Mouse (Mus musculus) liver, adult 2 months (tissue): Measurements from ENCODE around the gene Kcna6. TPM values are rescaled to one million over a fixed set of nuclear protein-coding genes. Genes with fewer than 3 reads are reported as not detected.

Experiments used
- DNase-seq: peaks from one replicate; pipeline ENCODE4 v3.0.0-alpha.2; 2011; ENCODE audit warnings: low read depth, low spot score; ENCODE audit errors: extremely low read depth
- H3K27ac ChIP-seq: fragments of 200-500 bp; replicated peaks from 2 replicates; pipeline ENCODE4 v1.5.1; 2012; ENCODE audit warnings: low read depth, mild to moderate bottlenecking, control low read depth, inconsistent platforms, low read length; ENCODE audit not compliant: insufficient read depth
- H3K27me3 ChIP-seq: fragments of 200-500 bp; 2 replicates; pipeline ENCODE4 v1.6.1; 2012; ENCODE audit warnings: mild to moderate bottlenecking, moderate library complexity, low read length, inconsistent platforms; ENCODE audit not compliant: control insufficient read depth, insufficient read depth
- H3K36me3 ChIP-seq: fragments of 200-500 bp; 2 replicates; pipeline ENCODE4 v1.6.1; 2012; ENCODE audit warnings: low read length, inconsistent platforms; ENCODE audit not compliant: control insufficient read depth, insufficient read depth
- H3K4me1 ChIP-seq: fragments of 200-500 bp; 2 replicates; pipeline ENCODE4 v1.6.1; 2011; ENCODE audit warnings: low read length; ENCODE audit not compliant: control insufficient read depth, insufficient read depth
- H3K4me3 ChIP-seq: fragments of 200-500 bp; 2 replicates; pipeline ENCODE4 v1.5.1; 2011; ENCODE audit warnings: low read depth, mild to moderate bottlenecking, control low read depth, low read length, moderate library complexity; ENCODE audit not compliant: insufficient read depth
- H3K79me2 ChIP-seq: fragments of 200-500 bp; 2 replicates; pipeline ENCODE4 v1.6.1; 2012; ENCODE audit warnings: inconsistent platforms, mild to moderate bottlenecking, low read length, moderate library complexity; ENCODE audit not compliant: control insufficient read depth, insufficient read depth
- H3K9ac ChIP-seq: fragments of 200-500 bp; 2 replicates; pipeline ENCODE4 v1.6.1; 2012; ENCODE audit warnings: low read depth, mild to moderate bottlenecking, control low read depth, inconsistent platforms, low read length
- CTCF ChIP-seq: fragments of 200-500 bp; IDR thresholded peaks from 2 replicates; pipeline ENCODE4 v1.5.1; 2011; ENCODE audit warnings: low read depth, low read length, control low read depth
- POLR2A ChIP-seq: fragments of 200-500 bp; IDR thresholded peaks from 2 replicates; pipeline ENCODE4 v1.6.1; 2011; ENCODE audit warnings: low read length, control low read depth; ENCODE audit not compliant: insufficient read depth; ENCODE audit errors: extremely low read depth
- WGBS: fragments of 180-500 bp; shearing (Covaris S2); methylation state at CpG from one replicate; pipeline ENCODE4 v1.1.7; 2018; 5-methylcytosine and 5-hydroxymethylcytosine counted together
- polyA plus RNA-seq: library from polyadenylated mRNA; depleted of rRNA; stranded (reverse); fragments of >200 nt; gene quantifications from 2 replicates; pipeline ENCODE4 v1.2.3, GENCODE M21; 2012
- total RNA-seq: library from RNA; depleted of rRNA; stranded (reverse); fragments of >200 nt; gene quantifications from 2 replicates; pipeline ENCODE4 v1.2.3, GENCODE M21; 2014

Kcna6 gene
- total and polyA plus RNA-seq, 2 experiments: 0.02 TPM; not detected in 1

DNA sequence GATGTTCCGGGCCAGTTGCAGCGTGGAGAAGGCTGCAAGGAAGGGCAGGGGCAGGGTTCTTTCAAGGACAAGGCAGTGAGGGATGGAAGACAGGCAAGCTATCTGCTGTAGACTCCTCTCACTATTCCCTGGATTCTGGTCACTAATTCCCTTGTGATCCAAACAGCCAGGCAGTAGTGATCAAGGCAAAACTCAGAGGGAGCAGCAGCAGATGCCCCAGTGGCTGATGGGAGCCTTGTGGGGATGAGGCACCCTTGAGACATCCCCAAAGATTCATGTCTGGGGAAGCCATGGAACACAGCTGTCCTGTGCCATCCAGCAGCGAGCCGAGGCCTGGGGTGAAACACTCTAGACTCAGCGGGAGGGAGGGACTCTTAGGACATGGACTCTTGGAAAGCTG, 40.5 kb downstream of the Kcna6 start:
- no peaks in the 10 kb centered on the region for H3K79me2 ChIP-seq
- no peak overlapping the region for H3K27ac ChIP-seq
- TF ChIP-seq POLR2A: no peak
- TF ChIP-seq CTCF: no peak
- whole genome bisulfite sequencing: 72% methylated on average over 5 of the region's 5 CpGs
- no peak overlapping the region for H3K9ac ChIP-seq
- H3K4me1 ChIP-seq: peaks cover 2% of the 10 kb centered on the region; the same call in 1 of the 2 replicates
- H3K36me3 ChIP-seq: no peaks in the 10 kb centered on the region
- no peak overlapping the region for H3K4me3 ChIP-seq
- H3K27me3 ChIP-seq: no peaks in the 10 kb centered on the region
- DNase-seq: no peak

DNA sequence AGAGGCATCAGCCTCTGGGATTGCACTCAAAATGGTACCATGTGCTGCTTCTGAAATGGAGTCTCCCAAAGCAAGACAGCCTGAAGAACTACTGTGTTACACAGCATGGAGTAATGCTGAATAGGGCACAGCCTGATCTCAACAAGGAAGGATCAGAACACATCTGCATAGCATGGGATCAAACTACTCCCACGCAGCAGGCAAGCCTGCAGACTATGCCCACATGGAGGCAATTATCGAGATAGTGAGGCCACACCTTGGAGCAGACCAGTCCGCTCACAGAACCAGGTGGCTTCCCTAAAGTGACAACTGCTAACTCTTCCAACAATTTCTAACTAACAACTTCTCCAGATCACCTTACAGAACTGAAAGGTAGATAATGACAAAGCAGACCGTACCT, 53.4 kb downstream of the Kcna6 start:
- TF ChIP-seq CTCF (no peak), POLR2A (no peak)
- WGBS: 80% methylated on average over 4 of the region's 4 CpGs

DNA sequence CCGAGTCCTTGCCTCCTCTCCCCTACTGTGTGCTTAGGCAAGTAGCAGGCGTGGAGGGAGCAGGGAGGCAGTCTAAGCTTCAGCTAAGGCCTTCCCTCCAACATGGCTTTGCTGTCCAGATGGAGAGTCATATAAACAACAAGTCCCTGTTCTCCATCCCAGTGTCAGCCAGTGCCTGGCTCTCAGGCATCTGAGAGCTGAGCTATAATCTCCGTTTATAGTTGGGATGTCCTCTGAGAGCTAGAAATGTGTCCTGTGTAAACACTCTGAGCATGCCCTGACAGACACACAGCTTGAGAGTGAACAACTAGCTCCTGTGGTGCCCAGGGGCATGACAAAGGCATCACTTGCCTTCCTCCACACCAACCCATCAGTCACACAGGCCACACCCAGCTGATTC, 55.3 kb downstream of the Kcna6 start:
- WGBS: 64% methylated on average over 3 of the region's 3 CpGs
- no peak overlapping the region for H3K4me3 ChIP-seq
- no peaks in the 10 kb centered on the region for H3K79me2 ChIP-seq
- no peak for TF ChIP-seq CTCF
- no peak for TF ChIP-seq POLR2A
- H3K27ac ChIP-seq: no peak overlapping the region
- H3K27me3 ChIP-seq: no peaks in the 10 kb centered on the region
- no peak for DNase-seq
- H3K4me1 ChIP-seq: no peaks in the 10 kb centered on the region
- H3K9ac ChIP-seq: no peak overlapping the region
- no peaks in the 10 kb centered on the region for H3K36me3 ChIP-seq

More for the DNA sequence above, 53.4 kb downstream of the Kcna6 start:
- no peaks in the 10 kb centered on the region for H3K36me3 ChIP-seq
- no peak overlapping the region for H3K9ac ChIP-seq
- no peaks in the 10 kb centered on the region for H3K27me3 ChIP-seq
- H3K4me1 ChIP-seq: no peaks in the 10 kb centered on the region
- DNase-seq: no peak
- H3K79me2 ChIP-seq: no peaks in the 10 kb centered on the region
- H3K27ac ChIP-seq: no peak overlapping the region
- H3K4me3 ChIP-seq: no peak overlapping the region

DNA sequence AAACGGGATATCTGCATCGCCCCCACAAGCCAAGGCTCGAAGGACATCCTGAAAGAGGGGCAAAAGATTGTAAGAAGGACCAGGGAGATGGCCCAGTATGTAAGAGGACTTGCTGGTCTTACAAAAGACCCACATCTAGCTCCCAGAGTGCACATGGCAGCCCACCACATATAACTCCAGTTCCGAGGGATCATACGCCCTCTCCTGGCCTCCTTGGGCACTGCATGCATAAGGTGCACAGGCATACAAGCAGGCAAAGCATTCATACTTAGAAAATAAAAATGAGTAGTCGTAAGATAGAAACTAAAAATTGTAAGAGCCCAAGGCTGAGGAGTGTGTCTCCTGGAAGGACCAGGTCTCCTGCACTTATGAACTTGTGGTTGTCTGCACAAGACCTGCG, 61.5 kb downstream of the Kcna6 start:
- no peak overlapping the region for H3K9ac ChIP-seq
- H3K4me3 ChIP-seq: no peak overlapping the region
- no peak; the same call in 1 of the 2 replicates for TF ChIP-seq CTCF
- TF ChIP-seq POLR2A: no peak
- no peak for DNase-seq
- no peaks in the 10 kb centered on the region for H3K27me3 ChIP-seq
- WGBS: 63% methylated on average over 7 of the region's 7 CpGs
- H3K27ac ChIP-seq: no peak overlapping the region
- no peaks in the 10 kb centered on the region for H3K36me3 ChIP-seq
- H3K4me1 ChIP-seq: no peaks in the 10 kb centered on the region
- H3K79me2 ChIP-seq: no peaks in the 10 kb centered on the region

DNA sequence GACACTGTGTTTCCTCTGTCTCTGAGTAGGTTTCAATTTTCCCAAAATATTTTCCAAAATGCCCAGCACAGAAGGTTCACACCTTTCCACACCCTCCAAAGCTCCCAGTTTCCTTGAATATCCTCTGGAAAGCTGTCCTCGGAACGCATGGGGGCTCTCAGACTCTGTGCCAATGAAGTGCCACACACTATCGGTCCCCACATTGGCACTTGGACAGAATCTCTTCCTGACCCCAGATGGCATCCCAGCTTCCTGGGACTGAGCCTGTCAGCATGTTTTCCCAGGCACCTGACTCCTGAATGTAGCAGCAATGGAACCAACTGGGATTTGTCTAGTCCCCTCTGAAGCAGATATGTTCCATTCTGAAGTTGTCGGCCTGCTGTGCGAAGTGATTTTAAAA, 73.5 kb downstream of the Kcna6 start:
- no peaks in the 10 kb centered on the region for H3K27me3 ChIP-seq
- 94% methylated on average over 5 of the region's 5 CpGs for WGBS
- H3K79me2 ChIP-seq: no peaks in the 10 kb centered on the region
- TF ChIP-seq POLR2A (no peak), CTCF (no peak)
- no peak overlapping the region for H3K4me3 ChIP-seq
- no peak overlapping the region for H3K9ac ChIP-seq
- no peaks in the 10 kb centered on the region for H3K36me3 ChIP-seq
- no peak overlapping the region for H3K27ac ChIP-seq
- DNase-seq: no peak
- H3K4me1 ChIP-seq: no peaks in the 10 kb centered on the region

DNA sequence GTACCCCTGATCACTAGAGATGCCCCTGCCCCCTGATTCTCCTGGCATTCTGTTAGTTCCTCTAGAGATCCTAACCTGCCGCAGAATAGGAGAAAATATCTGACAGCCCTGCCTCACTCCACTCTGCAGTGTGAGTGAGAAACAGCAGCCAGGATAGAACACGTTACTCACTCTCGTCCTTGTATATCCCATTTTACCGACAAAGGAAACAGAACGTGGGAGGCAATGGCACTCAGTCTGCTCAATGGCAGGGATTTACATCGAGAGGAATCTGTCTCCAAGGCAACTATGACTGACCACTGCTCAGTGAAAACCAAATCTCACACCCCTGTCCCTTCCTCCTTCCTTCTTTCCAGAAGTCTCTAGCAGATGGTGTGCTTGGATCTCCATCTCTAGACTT, 74.4 kb downstream of the Kcna6 start:
- no peak overlapping the region for H3K9ac ChIP-seq
- H3K27ac ChIP-seq: no peak overlapping the region
- no peaks in the 10 kb centered on the region for H3K79me2 ChIP-seq
- TF ChIP-seq CTCF (no peak), POLR2A (no peak)
- WGBS: 62% methylated on average over 6 of the region's 6 CpGs
- DNase-seq: no peak
- no peaks in the 10 kb centered on the region for H3K27me3 ChIP-seq
- H3K4me1 ChIP-seq: no peaks in the 10 kb centered on the region
- no peak overlapping the region for H3K4me3 ChIP-seq
- H3K36me3 ChIP-seq: no peaks in the 10 kb centered on the region
